8 mouse cellular contexts compared by ENCODE assay signal in the genomic region with DNA sequence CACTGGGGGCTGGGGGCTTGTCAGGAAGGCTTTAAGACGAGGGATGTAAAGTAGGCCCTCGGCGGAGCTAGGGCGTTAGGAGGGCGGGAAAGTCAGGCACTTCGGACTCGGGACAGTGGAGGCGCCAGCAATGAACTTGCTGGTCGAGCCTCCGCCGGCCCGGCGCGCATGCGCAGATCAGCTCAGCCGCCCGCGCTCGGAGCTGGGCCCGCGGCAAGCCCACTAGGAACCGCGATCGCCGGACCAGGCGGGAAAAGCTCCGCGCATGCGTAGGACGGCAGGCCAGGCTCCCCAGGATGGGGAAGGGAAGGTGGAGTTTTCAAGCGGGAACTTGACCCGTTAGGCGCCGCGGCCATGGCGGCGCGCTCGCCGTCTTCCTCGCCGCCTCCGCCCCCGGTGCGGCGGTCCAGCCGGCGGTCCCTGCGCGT. TPM values are rescaled to one million over a fixed set of nuclear protein-coding genes. Genes with fewer than 3 reads are reported as not detected.
A peak's percentile ranks its signal among the peaks of the same experiment; 100 is the strongest.
DNase-seq lines count a peak whose midpoint lies in the region; ATAC-seq lines count a peak whose summit lies in the region.

A gene (plus strand): TSS at position 199 of the 428 bp plus-strand sequence.

- H3K9me3 ChIP-seq in forebrain, embryonic 11.5 days (ENCODE audit: control insufficient read depth, low read length): no peaks in the 10 kb centered on the region; the same call in 1 of the 2 replicates
- H3K9me3 ChIP-seq in heart, embryonic 16.5 days (replicated peaks; ENCODE audit: control insufficient read depth, low read length): 0 out of 2 replicates have a peak, but pooled peaks cover 2% of the 10 kb centered on the region
- H3K9me3 ChIP-seq in liver, embryonic 13.5 days (replicated peaks): no peaks in the 10 kb centered on the region
- H3K9me3 ChIP-seq in stomach, embryonic 14.5 days (ENCODE audit: control insufficient read depth, low read depth, low read length): no peaks in the 10 kb centered on the region; the same call in 1 of the 2 replicates

- no peaks in the 10 kb centered on the region for H3K36me3 ChIP-seq in forebrain, embryonic 11.5 days (ENCODE audit: control insufficient read depth, insufficient read depth, low read length)
- no peaks in the 10 kb centered on the region for H3K36me3 ChIP-seq in heart, embryonic 16.5 days (ENCODE audit: control insufficient read depth, insufficient read depth)
- H3K36me3 ChIP-seq in liver, embryonic 13.5 days: no peaks in the 10 kb centered on the region
- no peaks in the 10 kb centered on the region for H3K36me3 ChIP-seq in stomach, embryonic 14.5 days (ENCODE audit: control insufficient read depth, insufficient read depth, low read length)

- peak; percentile 98 for ATAC-seq in forebrain, embryonic 11.5 days (replicated peaks; ENCODE audit: low FRiP score)
- peak; percentile 97 for ATAC-seq in heart, embryonic 16.5 days (replicated peaks; ENCODE audit: extremely low read depth, insufficient read depth, low FRiP score)
- peak; percentile 89 for ATAC-seq in liver, embryonic 13.5 days (ENCODE audit: low read depth)
- peak; percentile 94 for ATAC-seq in stomach, embryonic 14.5 days (ENCODE audit: insufficient number of reproducible peaks, insufficient read depth, low FRiP score, low read depth)

- H3K4me1 ChIP-seq in forebrain, embryonic 11.5 days (replicated peaks; ENCODE audit: control insufficient read depth, insufficient read depth, low read length): peaks cover 2% of the 10 kb centered on the region; the same call in 1 of the 2 replicates
- peaks cover 9% of the 10 kb centered on the region; the same call in 1 of the 2 replicates for H3K4me1 ChIP-seq in heart, embryonic 16.5 days (ENCODE audit: control insufficient read depth, insufficient read depth, low read length)
- H3K4me1 ChIP-seq in liver, embryonic 13.5 days (replicated peaks): peaks cover 12% of the 10 kb centered on the region; the same call in 1 of the 2 replicates
- 0 out of 2 replicates have a peak, but pooled peaks cover 2% of the 10 kb centered on the region for H3K4me1 ChIP-seq in stomach, embryonic 14.5 days (ENCODE audit: control insufficient read depth, insufficient read depth, low read length)

- peak within 1 kb of the TSS; percentile 66 for H3K4me3 ChIP-seq in forebrain, embryonic 11.5 days (ENCODE audit: low read depth, low read length)
- H3K4me3 ChIP-seq in heart, embryonic 16.5 days (ENCODE audit: low read length): peak within 1 kb of the TSS; percentile 86
- H3K4me3 ChIP-seq in liver, embryonic 13.5 days (replicated peaks): peak within 1 kb of the TSS; percentile 66
- peak within 1 kb of the TSS; percentile 76 for H3K4me3 ChIP-seq in stomach, embryonic 14.5 days (ENCODE audit: low read depth, low read length)

- peak; percentile 85 for DNase-seq in CD4-positive, CD25-positive, alpha-beta regulatory T cell, adult 2 months (ENCODE audit: low read depth, low spot score)
- DNase-seq in c-Kit-positive CD71-positive TER-119-negative erythroid progenitor cells, embryonic 14.5 days (ENCODE audit: low read depth): peak; percentile 45
- peak; percentile 96 for DNase-seq in forebrain, embryonic 11.5 days (ENCODE audit: low spot score)
- DNase-seq in kidney, postnatal 25 days: peak; percentile 94 to 97
- peak; percentile 61 for DNase-seq in liver, embryonic 13.5 days
- peak; percentile 74 to 76 for DNase-seq in natural killer cell, adult 2 months (ENCODE audit: low spot score in 2 of 2)

- H3K27me3 ChIP-seq in forebrain, embryonic 11.5 days (ENCODE audit: control insufficient read depth, insufficient read depth, low read length): no peaks in the 10 kb centered on the region
- H3K27me3 ChIP-seq in heart, embryonic 16.5 days (ENCODE audit: control insufficient read depth, insufficient read depth, low read length): no peaks in the 10 kb centered on the region
- peaks cover 10% of the 10 kb centered on the region for H3K27me3 ChIP-seq in liver, embryonic 13.5 days
- no peaks in the 10 kb centered on the region for H3K27me3 ChIP-seq in stomach, embryonic 14.5 days (ENCODE audit: control insufficient read depth, insufficient read depth, low read length)

- 0% methylated on average over 42 of the region's 50 CpGs for WGBS in forebrain, embryonic 11.5 days
- under 1% methylated on average over 50 of the region's 50 CpGs for WGBS in heart, embryonic 16.5 days
- WGBS in liver, embryonic 13.5 days (ENCODE audit: insufficient replicate concordance): 2% methylated on average over 49 of the region's 50 CpGs
- WGBS in stomach, embryonic 14.5 days: under 1% methylated on average over 49 of the region's 50 CpGs

- H3K9ac ChIP-seq in forebrain, embryonic 11.5 days (ENCODE audit: low read length): peak within 1 kb of the TSS; percentile 94
- peak within 1 kb of the TSS; percentile 96 for H3K9ac ChIP-seq in heart, embryonic 16.5 days (ENCODE audit: low read length)
- peak within 1 kb of the TSS; percentile 75 for H3K9ac ChIP-seq in liver, embryonic 13.5 days
- H3K9ac ChIP-seq in stomach, embryonic 14.5 days (replicated peaks; ENCODE audit: low read depth, low read length): peak within 1 kb of the TSS; percentile 75

- H3K27ac ChIP-seq in forebrain, embryonic 11.5 days (ENCODE audit: low read depth, low read length): peak within 1 kb of the TSS; percentile 70
- peak within 1 kb of the TSS; percentile 88 for H3K27ac ChIP-seq in heart, embryonic 16.5 days (ENCODE audit: low read length)
- peak within 1 kb of the TSS; percentile 47 for H3K27ac ChIP-seq in liver, embryonic 13.5 days
- H3K27ac ChIP-seq in stomach, embryonic 14.5 days (ENCODE audit: low read length): peak within 1 kb of the TSS; percentile 84

- peak within 1 kb of the TSS; percentile 88 for H3K4me2 ChIP-seq in forebrain, embryonic 11.5 days (ENCODE audit: low read depth, low read length, severe bottlenecking)
- H3K4me2 ChIP-seq in heart, embryonic 16.5 days (ENCODE audit: low read depth, low read length): peak within 1 kb of the TSS; percentile 79
- H3K4me2 ChIP-seq in liver, embryonic 13.5 days: peak within 1 kb of the TSS; percentile 76
- peak within 1 kb of the TSS; percentile 66 for H3K4me2 ChIP-seq in stomach, embryonic 14.5 days (replicated peaks; ENCODE audit: low read depth, low read length)

RNA-seq across cellular contexts. Expression of the gene that starts here (rescaled TPM):
- 11.1 and 11.3 TPM in 2 replicates for polyA plus RNA-seq in forebrain, embryonic 11.5 days (2014; fragmentation: Nextera tagmentation; extraction: Ambion mirVana)
- 5.4 TPM in 2 replicates for polyA plus RNA-seq in heart, embryonic 16.5 days (2015; fragmentation: Nextera tagmentation; extraction: Ambion mirVana)
- polyA plus RNA-seq in liver, embryonic 13.5 days (2015; fragmentation: Nextera tagmentation; extraction: Ambion mirVana): 1.3 TPM in 2 replicates
- 16.3 and 17.8 TPM in 2 replicates for polyA plus RNA-seq in stomach, embryonic 14.5 days (2014; fragmentation: Nextera tagmentation; extraction: Ambion mirVana)

Comparison
In these comparisons a context has a peak if more than half of its experiments do, and no peak if none do; other contexts are left out.
1. Peak in every context shown above with its lines: DNase-seq, ATAC-seq, H3K4me3 ChIP-seq and H3K27ac ChIP-seq.
2. DNase-seq: peak in every context shown above with its lines; median percentile 96 in forebrain, embryonic 11.5 days; 96 in kidney, postnatal 25 days; 85 in CD4-positive, CD25-positive, alpha-beta regulatory T cell, adult 2 months; 75 in natural killer cell, adult 2 months; 61 in liver, embryonic 13.5 days; 45 in c-Kit-positive CD71-positive TER-119-negative erythroid progenitor cells, embryonic 14.5 days.